Mouse (Mus musculus): ENCODE measurements at regions not wholly inside any gene's neighbourhood (a gene's known extent, or its start where the extent isn't known, plus 50 kb on each side); places are given as distances from the start of the nearest gene placed in this dataset.

DNA sequence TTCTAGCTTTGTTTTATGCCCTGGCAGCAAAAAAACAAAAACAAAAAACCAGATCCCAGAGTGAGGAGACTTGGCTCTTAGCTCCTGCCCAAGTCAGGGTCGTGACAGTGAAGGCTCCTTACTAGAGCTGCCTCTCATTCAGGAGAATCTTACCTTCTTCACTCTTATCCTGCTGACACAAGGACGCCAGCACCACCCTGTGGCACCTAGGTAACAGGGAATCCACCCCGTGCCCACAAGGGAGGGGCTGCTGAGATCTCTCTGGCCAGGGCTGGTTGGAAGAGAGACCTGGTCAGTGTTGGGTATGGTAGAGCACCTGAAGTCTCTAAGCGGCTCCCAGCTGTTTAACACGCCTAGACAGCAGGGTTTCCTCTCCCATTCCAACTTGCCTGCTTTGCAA is 139.3 kb downstream of the Cyp26a1 start:
- DNase-seq (ENCODE audit: low spot score in 2 of 2): no peak

Measured in natural killer cell, adult 2 months (primary cell).